Mouse (Mus musculus) layer of hippocampus, postnatal 36 days (tissue): ENCODE measurements around the gene Atxn10. TPM values are rescaled to one million over a fixed set of nuclear protein-coding genes. Genes with fewer than 3 reads are reported as not detected.

Source experiments
- DNase-seq, 2 experiments: peaks; one replicate each; pipeline ENCODE4 v3.0.0; 2022
- total RNA-seq, 2 experiments: library from RNA; stranded (reverse); gene quantifications; 2 replicates each; pipeline ENCODE4 v1.2.3; 2021

Atxn10 gene
- total RNA-seq, 2 experiments from 2014 or later = 290 to 315 TPM

DNA sequence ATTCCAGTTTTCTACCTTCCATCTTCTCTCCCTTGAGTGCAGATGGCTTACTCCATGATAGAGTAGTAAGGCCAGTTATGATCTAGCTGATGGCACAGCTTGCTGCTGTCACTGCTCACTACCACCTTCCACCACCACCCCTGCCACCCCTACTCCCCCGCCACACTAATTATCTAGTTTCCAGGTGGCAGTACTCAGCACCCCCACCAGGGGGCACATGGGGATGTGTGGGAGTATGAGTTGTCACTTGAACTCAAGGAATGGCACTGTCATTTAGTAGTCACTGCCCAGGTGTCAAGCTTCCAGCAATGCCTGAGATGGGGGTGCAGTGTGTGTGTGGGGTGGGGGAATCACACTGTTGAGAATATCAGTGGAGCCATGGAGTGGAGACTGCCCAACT lies 141.5 kb downstream of the Atxn10 start:
- DNase-seq = peak in 1 of 2 experiments; percentile 44

DNA sequence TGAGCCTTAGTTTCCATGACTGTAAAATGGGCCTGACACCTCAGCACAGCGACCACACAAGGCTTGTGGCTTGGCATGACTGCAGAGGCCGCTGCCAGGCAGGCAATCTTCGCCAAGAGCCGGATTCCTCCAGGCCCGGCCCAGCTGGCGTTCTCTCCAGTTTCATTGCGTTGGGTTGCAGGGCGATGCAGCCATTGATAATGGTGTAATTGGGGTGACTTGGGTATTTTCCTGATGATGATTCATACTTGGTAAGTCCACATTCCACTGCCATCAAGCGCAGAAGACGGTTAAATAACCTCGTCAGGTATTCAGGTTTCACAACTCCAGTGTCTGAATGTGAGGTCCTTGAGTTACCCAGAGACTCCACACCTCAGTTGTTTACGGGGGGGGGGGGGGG lies 143.3 kb downstream of the Atxn10 start:
- DNase-seq = no peak

DNA sequence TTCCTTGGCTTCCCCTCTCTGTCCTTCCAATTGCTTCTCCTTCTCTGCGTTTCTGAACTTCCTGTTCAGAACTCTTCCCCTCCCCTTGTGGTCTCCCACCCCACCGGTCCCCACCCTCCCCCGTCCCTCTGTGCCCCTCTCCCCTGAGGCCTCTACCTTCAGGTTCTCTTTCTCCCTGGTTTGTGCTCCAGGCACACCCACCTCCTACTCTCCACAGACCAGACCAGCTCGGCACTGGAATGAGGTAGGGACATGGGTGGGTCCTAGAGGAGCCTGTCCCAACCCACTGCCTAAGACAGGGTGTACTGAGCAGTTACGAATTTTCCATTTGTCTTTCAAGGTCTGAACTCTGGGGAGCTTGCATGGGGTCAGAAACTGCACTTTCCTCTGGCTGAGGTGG lies 143.9 kb downstream of the Atxn10 start:
- no peak for DNase-seq

DNA sequence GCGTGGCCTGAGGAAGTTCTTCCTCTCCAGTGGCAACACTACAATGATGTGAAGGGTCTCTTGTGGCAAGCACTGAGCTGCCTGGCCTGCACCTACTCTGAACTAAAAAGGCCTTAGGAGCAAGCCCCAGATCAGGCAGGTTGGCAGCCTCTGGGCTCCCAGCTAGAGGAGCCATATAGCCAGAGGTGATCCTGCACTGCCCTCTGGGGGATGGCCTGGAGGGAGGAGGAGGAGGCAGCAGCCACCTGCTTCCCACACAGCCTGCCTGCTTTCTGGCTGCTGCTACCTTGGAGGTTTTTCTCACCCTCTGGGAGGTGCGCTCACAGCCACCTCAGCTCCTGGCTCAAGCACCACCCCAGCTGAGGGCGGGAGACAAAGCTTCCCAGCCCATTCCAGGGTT lies 144.6 kb downstream of the Atxn10 start:
- no peak for DNase-seq

DNA sequence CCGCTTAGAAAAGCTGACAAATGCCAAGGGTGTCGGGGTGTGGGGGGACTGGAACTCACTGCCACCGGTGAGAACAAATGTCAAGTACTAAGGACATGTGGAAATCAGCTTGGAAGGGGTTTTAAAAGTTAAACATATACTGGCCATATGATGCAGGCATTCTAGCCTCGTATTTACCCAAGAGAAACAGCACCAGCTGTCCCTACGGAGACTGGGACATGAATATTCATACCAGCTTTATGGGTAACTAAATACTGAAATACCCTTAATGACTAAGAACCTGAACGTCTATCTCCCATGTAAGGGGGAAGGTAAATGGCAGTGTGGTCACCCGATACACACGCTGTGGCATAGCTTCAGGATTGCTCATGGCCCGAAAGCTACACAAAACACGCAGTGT lies 152.9 kb downstream of the Atxn10 start:
- no peak for DNase-seq

DNA sequence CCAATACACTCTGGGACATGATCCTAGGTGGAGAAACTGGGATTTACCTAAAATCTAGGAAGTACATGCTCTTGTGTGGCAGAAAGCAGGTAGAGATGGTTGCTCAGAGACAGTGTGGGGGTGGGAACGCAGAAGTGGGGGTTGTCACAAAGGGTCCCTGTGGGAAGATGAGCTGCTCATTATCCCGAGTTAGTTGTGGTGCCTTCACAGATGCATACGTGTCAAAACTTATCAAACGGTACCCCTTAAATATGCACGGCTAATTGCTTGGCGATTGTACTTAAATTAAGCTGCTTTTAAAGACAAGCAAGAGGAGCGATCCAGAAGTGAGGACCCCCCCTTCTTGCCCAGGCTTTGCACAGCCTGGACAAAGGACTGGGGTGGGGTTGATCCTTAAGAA lies 153.7 kb downstream of the Atxn10 start:
- DNase-seq = no peak

DNA sequence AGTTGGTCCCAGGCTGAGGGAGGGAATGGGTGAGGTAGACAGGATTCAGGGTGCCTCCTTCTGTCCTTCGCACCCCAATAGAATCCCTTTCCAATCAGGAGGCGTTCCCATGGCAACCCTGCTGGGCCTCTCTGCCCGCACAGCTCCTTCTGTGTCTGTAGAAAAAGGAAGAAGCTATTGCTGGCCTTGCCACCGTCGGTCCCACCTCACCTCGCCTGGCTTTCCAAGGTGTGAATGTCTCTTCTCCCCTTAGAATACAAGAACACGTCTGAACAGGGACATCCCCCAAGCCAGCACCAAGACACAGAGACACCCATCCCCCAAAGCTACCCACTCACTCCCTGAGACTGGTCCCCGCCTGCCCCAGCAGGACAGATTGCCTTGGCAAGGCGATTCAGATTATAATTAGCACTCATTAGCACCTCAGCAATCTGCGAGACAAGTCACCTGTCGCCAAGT lies 158.1 kb downstream of the Atxn10 start:
- DNase-seq = peak; percentile 67 to 76

DNA sequence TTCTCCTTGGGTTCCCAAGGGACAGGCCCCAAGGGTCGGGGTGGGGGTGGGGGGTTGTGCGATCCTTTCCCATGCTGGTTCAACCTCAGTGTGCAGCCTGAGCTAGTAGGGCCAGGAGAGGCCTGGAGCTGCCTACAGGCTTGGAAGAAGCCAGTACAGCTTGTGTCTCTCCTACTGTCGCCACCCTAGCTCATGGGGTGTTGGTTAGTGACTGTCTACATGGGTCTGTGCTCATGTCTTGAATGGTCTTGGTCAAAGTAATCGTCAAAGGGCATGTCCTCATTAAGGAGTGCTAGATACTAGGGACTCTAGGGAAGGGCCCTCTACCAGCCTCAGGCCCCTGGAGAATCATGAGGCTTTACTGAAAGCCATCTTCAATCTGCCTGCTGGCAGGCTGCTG lies 161.5 kb downstream of the Atxn10 start:
- DNase-seq = no peak

DNA sequence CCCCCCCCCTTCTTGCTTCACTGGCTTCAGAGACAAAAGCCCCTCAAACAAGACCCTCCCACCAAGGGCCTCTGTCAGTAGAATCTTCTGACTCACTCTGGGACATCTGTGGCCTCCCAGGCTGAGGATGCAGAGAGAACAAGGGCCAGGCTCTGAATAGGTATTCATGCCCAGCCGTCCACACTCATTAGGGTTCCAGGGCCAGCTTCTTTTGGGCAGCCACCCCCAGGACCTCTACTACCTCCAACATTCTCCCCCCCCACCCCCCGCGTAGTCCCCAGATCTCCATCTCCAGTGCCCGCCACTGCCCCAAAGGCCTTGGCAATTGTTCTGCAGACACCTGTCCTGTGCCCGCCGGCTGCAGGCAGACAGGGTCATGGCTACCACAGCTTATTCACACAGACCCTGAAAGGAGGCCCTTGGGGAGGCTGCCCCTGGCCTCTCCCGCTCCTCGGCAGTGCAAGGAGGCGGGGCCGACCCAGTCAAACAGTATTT lies 162.0 kb downstream of the Atxn10 start:
- no peak for DNase-seq

DNA sequence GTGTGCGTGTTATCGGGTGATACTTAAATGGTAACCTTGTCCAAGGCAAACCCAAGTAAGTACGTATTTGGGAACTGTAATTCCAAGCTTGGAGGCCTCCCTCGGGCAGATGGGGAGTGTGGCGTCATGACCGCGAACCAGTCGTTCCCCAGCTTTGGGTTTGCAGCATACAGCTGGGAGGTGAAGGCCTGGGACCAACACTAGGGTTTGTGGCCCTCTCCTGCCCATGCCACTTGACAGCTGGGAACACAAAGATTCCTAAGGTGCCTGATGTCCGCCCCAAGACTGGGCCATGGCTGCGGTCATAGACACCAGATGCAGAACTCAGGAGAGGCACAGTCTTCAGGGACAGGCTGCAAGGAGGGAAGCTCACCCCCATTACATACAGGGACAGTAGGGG lies 164.2 kb downstream of the Atxn10 start:
- no peak for DNase-seq

DNA sequence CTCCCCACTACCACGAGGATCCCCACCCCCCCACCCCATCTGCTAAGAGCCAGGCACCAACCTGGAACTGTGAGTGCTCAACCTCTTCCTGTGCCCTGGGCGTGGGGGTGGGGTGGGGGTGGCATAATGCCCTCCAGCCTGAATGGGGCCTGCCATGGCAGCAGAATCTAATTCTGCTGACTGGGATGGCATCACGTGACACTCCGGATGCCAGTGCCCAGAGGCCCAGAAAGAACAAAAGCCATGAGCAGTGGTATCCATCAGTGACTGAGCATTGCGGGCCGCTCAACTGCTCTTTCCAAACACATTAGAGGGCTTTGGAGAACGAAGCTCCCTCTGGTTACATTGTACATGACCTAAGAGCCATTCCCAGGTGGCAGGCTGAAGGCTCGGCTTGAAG lies 167.1 kb downstream of the Atxn10 start, which contains the start of gene 7530416G11Rik:
Gene 7530416G11Rik (minus strand): TSS at position 101 of the 400 bp plus-strand sequence.
- DNase-seq = no peak

DNA sequence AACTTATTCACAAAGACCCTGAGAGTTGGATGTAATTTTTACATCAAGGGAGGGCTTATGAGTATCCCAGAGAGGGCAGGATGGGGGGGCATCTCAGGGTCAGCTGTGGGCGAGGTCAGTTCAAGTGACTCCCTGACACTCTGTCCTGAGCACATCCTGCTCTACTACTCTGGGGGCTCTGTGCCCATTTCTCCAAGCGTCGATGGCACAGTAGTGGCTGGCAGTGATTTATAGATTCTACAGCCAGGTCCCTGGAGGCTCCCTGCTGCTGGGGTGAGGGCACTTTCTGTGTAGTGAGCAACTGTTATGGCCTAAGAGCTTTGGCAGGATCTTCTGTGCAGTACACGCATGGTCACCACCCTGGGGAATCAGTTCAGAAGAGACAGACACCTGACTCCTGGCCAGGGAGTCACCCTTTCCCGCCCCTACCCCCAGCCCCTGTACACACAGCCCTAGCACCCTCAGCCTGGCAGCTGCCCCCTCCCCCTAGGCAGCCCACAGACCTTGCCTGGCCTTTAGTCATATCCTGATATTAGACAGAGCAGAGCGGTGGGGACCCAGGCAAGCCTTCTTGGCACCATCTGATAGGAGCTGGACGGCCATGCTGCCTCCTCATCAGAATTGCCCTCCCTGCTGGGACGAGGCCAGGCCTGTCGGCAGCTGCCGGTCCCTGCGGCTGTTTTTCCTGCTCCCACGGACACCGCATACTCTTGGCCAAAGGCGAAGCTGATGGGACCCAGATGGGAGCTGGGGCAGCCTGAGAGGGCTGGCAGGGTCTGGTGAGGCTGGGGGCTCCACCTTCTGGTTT lies 169.3 kb downstream of the Atxn10 start:
- peak in 1 of 2 experiments; percentile 48 for DNase-seq

DNA sequence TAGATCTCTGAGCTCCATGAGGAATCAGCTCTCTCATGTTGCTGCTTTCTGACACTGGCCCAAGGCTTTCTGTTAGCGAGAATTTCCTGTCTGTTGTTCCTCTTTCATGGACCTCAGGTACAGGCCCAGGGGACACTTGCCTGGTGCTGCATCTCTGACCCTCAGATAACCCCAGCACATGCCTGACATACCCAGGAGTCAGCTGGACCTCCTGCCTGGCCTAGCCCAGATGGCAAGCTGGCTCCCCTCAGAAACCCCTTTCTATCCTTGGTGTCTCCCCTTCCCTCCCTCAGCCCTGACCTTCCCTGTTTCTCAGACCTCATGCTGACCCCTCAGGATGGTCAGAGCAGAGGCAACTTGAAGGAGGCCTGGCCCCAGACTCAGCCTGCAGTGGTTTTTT lies 170.6 kb downstream of the Atxn10 start:
- DNase-seq = no peak

DNA sequence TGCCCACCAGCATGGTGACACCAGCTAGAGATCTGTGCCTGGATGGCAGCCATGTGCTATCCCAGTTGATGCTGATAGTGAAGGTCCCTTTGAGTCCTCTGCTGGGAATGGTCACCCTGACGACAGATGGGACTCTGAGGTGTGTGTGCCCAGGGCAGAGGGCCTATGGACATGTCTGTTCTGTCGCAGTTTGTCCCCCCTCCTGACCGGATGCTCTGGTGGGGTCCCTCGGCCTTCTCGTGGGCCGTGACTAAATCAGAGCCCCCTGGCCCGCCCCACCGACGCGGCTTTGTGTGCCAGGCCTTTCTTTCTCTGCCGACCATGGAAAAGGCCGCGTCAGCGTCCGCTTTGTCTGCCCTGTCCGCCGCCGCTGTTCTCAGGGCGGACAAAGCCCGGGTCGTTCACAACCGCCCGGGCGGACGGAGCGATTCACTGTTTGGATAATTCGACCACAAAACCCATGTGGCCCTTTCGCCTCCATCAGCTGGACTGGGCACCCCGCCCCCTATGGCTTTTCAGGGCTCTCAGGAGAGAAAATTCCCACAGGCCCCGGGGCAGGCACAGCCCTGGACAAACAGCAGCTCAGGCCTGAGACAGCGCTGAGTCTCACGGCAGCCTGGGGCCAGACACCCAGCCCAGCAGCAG lies 171.4 kb downstream of the Atxn10 start:
- no peak for DNase-seq

Other genes starting within 250 kb of the Atxn10 start
- gene Smc1b, start 204.3 kb upstream of the Atxn10 start, total RNA-seq = not detected
- gene Ribc2, start 204.2 kb upstream of the Atxn10 start, total RNA-seq = under 1 TPM; 0.20 to 0.46 TPM
- gene Fbln1, start 130.3 kb upstream of the Atxn10 start, total RNA-seq = 10 to 100 TPM in 1 of 2 experiments, 1 to 10 TPM in 1; 9.7 to 16.6 TPM
- not detected for gene 7530416G11Rik, start 167.0 kb downstream of the Atxn10 start, total RNA-seq
- gene Wnt7b, start 246.2 kb downstream of the Atxn10 start, total RNA-seq = 10 to 100 TPM; 44.7 to 48.8 TPM